ENCODE assay signal across 11 mouse cellular contexts in the genomic region with DNA sequence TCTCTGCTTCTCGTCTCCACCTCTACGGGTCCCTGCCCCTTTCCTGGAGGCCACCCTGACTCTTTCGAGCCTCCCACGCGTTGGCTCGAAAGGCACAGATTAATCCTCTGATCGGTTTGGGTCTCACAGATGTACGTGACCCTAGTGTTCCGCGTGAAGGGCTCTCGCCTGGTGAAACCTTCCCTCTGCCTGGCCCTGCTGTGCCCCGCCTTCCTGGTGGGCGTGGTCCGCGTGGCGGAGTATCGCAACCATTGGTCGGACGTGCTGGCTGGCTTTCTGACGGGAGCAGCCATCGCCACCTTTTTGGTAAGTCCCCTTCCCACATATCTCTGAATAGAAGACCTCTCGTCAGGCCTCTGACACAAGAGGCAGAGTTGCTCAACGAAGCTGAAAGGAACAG. TPM values are rescaled to one million over a fixed set of nuclear protein-coding genes. Genes with fewer than 3 reads are reported as not detected.
A peak's percentile ranks its signal among the peaks of the same experiment; 100 is the strongest.
DNase-seq lines count a peak whose midpoint lies in the region; ATAC-seq and TF ChIP-seq lines count a peak whose summit lies in the region.
"Had no signal": no experiment of that assay in that cellular context is flagged by ENCODE, and none has a peak within 500 bp of the region (broad histone marks: within the 10 kb centered on the region; RNA-seq: fewer than 3 reads in every experiment).

No protein-coding gene starts in this region.

- peak; percentile 56 for DNase-seq in embryo, embryonic 10 days (ENCODE audit: low spot score)
- no peak for DNase-seq in embryo, embryonic 10.5 days (ENCODE audit: low spot score)
- peak; percentile 41 to 59 for DNase-seq in kidney, postnatal 4 days
- no peak for DNase-seq in kidney, adult 2 months
- DNase-seq in liver, result peak; percentile 61
- no peak for DNase-seq in spleen, adult 18-20 months
- DNase-seq: gastrocnemius, postnatal 14 days; retina, postnatal 1 day had no signal

- no peaks in the 10 kb centered on the region for H3K4me1 ChIP-seq in kidney, adult 2 months (ENCODE audit: control insufficient read depth, insufficient read depth, low read length)
- H3K4me1 ChIP-seq in E14TG2a.4 (replicated peaks; ENCODE audit: low read depth, low read length), result peaks cover 42% of the 10 kb centered on the region

- no peaks in the 10 kb centered on the region for H3K27me3 ChIP-seq in kidney, adult 2 months (replicated peaks; ENCODE audit: control insufficient read depth, insufficient read depth, low read length)
- peaks cover 48% of the 10 kb centered on the region for H3K27me3 ChIP-seq in E14TG2a.4 (ENCODE audit: insufficient read depth, low read length)
- H3K27me3 ChIP-seq: hindbrain, embryonic 15.5 days had no signal

- H3K4me3 ChIP-seq in kidney, adult 2 months (ENCODE audit: insufficient read depth, low read depth, low read length), result no peak overlapping the region
- peak overlapping the region; percentile 59; the same call in 1 of the 2 replicates for H3K4me3 ChIP-seq in E14TG2a.4 (replicated peaks; ENCODE audit: low read length)
- H3K4me3 ChIP-seq: hindbrain, embryonic 15.5 days had no signal

- H3K9me3 ChIP-seq in E14TG2a.4 (ENCODE audit: low read length), result no peaks in the 10 kb centered on the region
- H3K9me3 ChIP-seq: hindbrain, embryonic 15.5 days had no signal

- ATAC-seq in megakaryocyte, adult 5-6 weeks (ENCODE audit: poor library complexity, severe bottlenecking), result no peak

- no peak overlapping the region for H3K27ac ChIP-seq in kidney, adult 2 months (ENCODE audit: insufficient read depth, low read depth, low read length)
- H3K27ac ChIP-seq: hindbrain, embryonic 15.5 days had no signal

- TF ChIP-seq POLR2A in kidney, adult 2 months (IDR thresholded peaks at IDR 0.05; ENCODE audit: low read depth, low read length), result no peak

- no peak for TF ChIP-seq CTCF in kidney, adult 2 months (conservative IDR thresholded peaks at IDR 0.05; ENCODE audit: insufficient read depth, insufficient read length, low read depth, low read length)
- no peak for TF ChIP-seq CTCF in E14TG2a.4 (conservative IDR thresholded peaks at IDR 0.05; ENCODE audit: low read length)

- 13% methylated on average over 23 of the region's 23 CpGs for WGBS in kidney, adult 2 months

- H3K36me3 ChIP-seq in kidney, adult 2 months (ENCODE audit: control insufficient read depth, insufficient read depth, low read length), result no peaks in the 10 kb centered on the region
- peaks cover 7% of the 10 kb centered on the region for H3K36me3 ChIP-seq in E14TG2a.4 (ENCODE audit: insufficient read depth, low read length)

RNA-seq across cellular contexts. Expression of a gene that starts 7.4 kb away (rescaled TPM):
- 6.0 and 9.1 TPM in 2 replicates for polyA plus RNA-seq in kidney, adult 2 months (2012; rRNA removed)
- 0.57 and 0.96 TPM in 2 replicates for total RNA-seq in megakaryocyte, adult 5-6 weeks (2015)
- 0.65 TPM in 1 of 2 replicates, not detected in the other for total RNA-seq in megakaryocyte, adult 5-6 weeks (2017)

RNA-seq across cellular contexts. Expression of a gene that starts 11.3 kb away (rescaled TPM):
- polyA plus RNA-seq in kidney, adult 2 months (2012; rRNA removed), result 10.5 and 10.9 TPM in 2 replicates
- total RNA-seq in megakaryocyte, adult 5-6 weeks (2015), result 3.7 and 4.3 TPM in 2 replicates
- total RNA-seq in megakaryocyte, adult 5-6 weeks (2017), result 6.5 and 6.6 TPM in 2 replicates

RNA-seq across cellular contexts. Expression of a gene that starts 16.9 kb away (rescaled TPM):
- 313 and 353 TPM in 2 replicates for polyA plus RNA-seq in kidney, adult 2 months (2012; rRNA removed)
- 40.9 and 48.2 TPM in 2 replicates for total RNA-seq in megakaryocyte, adult 5-6 weeks (2015)
- 8.0 and 14.1 TPM in 2 replicates for total RNA-seq in megakaryocyte, adult 5-6 weeks (2017)

RNA-seq across cellular contexts. Expression of a gene that starts 17.0 kb away (rescaled TPM):
- polyA plus RNA-seq in kidney, adult 2 months (2012; rRNA removed), result 4.3 and 4.8 TPM in 2 replicates
- total RNA-seq in megakaryocyte, adult 5-6 weeks (2015), result 0.22 and 1.0 TPM in 2 replicates
- total RNA-seq in megakaryocyte, adult 5-6 weeks (2017), result 0.53 TPM in 1 of 2 replicates, not detected in the other

RNA-seq across cellular contexts. Expression of a gene that starts 19.0 kb away (rescaled TPM):
- 14.0 and 16.7 TPM in 2 replicates for polyA plus RNA-seq in kidney, adult 2 months (2012; rRNA removed)
- 0.45 and 0.84 TPM in 2 replicates for total RNA-seq in megakaryocyte, adult 5-6 weeks (2015)
- 0.28 and 1.2 TPM in 2 replicates for total RNA-seq in megakaryocyte, adult 5-6 weeks (2017)

Comparison
In these comparisons a context has a peak if more than half of its experiments do, and no peak if none do; other contexts are left out.
1. DNase-seq: peak in embryo, embryonic 10 days (single experiment), kidney, postnatal 4 days (2 of 2) and liver (single experiment); none in embryo, embryonic 10.5 days (single experiment), kidney, adult 2 months (single experiment) and spleen, adult 18-20 months (0 of 2).